Mouse (Mus musculus) limb, embryonic 14.5 days (tissue): ENCODE data around the gene Ptprc. TPM values are rescaled to one million over a fixed set of nuclear protein-coding genes. Genes with fewer than 3 reads are reported as not detected.

Experiments
- ATAC-seq: fragments of 200-750 bp; cut with Nextera tagmentation; 2 replicates; pipeline ENCODE4 v1.8.0; 2017; ENCODE audit warnings: low read depth, moderate number of reproducible peaks, moderate TSS enrichment; ENCODE audit not compliant: low FRiP score
- DNase-seq: peaks from one replicate; pipeline ENCODE4 v3.0.0-alpha.2; 2015; ENCODE audit warnings: low spot score
- H3K27ac ChIP-seq: fragments of 300-500 bp; sonication (generic); replicated peaks from 2 replicates; pipeline ENCODE4 v1.5.1; 2014; ENCODE audit warnings: low read depth, mild to moderate bottlenecking, low read length, moderate library complexity, mixed read lengths
- H3K27me3 ChIP-seq: fragments of 300-500 bp; sonication (generic); 2 replicates; pipeline ENCODE4 v1.6.1; 2014; ENCODE audit warnings: low read length, mixed read lengths; ENCODE audit not compliant: control insufficient read depth, insufficient read depth
- H3K36me3 ChIP-seq: fragments of 300-500 bp; sonication (generic); 2 replicates; pipeline ENCODE4 v1.6.1; 2014; ENCODE audit warnings: mild to moderate bottlenecking, low read length, moderate library complexity, mixed read lengths; ENCODE audit not compliant: control insufficient read depth, insufficient read depth
- H3K4me1 ChIP-seq: fragments of 300-500 bp; sonication (generic); 2 replicates; pipeline ENCODE4 v1.6.1; 2014; ENCODE audit warnings: antibody characterized with exemption, low read length, mixed read lengths; ENCODE audit not compliant: control insufficient read depth, insufficient read depth
- H3K4me2 ChIP-seq: fragments of 300-500 bp; sonication (generic); replicated peaks from 2 replicates; pipeline ENCODE4 v1.6.1; 2014; ENCODE audit warnings: low read depth, mild to moderate bottlenecking, low read length, moderate library complexity; ENCODE audit not compliant: severe bottlenecking
- H3K4me3 ChIP-seq: fragments of 300-500 bp; sonication (generic); replicated peaks from 2 replicates; pipeline ENCODE4 v1.5.1; 2014; ENCODE audit warnings: low read length
- H3K9ac ChIP-seq: fragments of 300-500 bp; sonication (generic); 2 replicates; pipeline ENCODE4 v1.6.1; 2014; ENCODE audit warnings: mild to moderate bottlenecking, low read depth, low read length, moderate library complexity; ENCODE audit not compliant: severe bottlenecking
- H3K9me3 ChIP-seq: fragments of 300-500 bp; sonication (generic); 2 replicates; pipeline ENCODE4 v1.6.1; 2016; ENCODE audit warnings: low read length; ENCODE audit not compliant: control insufficient read depth
- POLR2A ChIP-seq: fragments of 200-500 bp; IDR thresholded peaks from 2 replicates; pipeline ENCODE4 v1.8.0; 2012; ENCODE audit warnings: inconsistent platforms, mild to moderate bottlenecking, moderate library complexity, borderline replicate concordance; ENCODE audit not compliant: insufficient read depth, insufficient read length; ENCODE audit errors: extremely low read depth
- WGBS: fragments of 180-500 bp; shearing (Covaris S2); extraction: QIAGEN DNeasy Blood & Tissue Kit; methylation state at CpG from one replicate; pipeline ENCODE4 v1.1.7; 2014; 5-methylcytosine and 5-hydroxymethylcytosine counted together
- polyA plus RNA-seq, 2 experiments: library from polyadenylated mRNA; depleted of rRNA in 1 of 2; stranded (reverse) in 1 of 2; unstranded in 1 of 2; fragments of >200 nt; fragmentation: Nextera tagmentation in 1 of 2; extraction: Ambion mirVana in 1 of 2; gene quantifications; 2 replicates each; pipeline versions ENCODE4 v1.2.1 to v1.2.3; 2012 to 2014

Ptprc gene
- polyA plus RNA-seq, 2 experiments = 3.2 to 4.5 TPM

GRCm38 (mm10) chr1:138022918-138023295 lies 152.6 kb downstream of the Ptprc start:
- DNase-seq (no peak), ATAC-seq (no peak)
- H3K27me3 ChIP-seq = no peaks in the 10 kb centered on the region
- peaks cover 12% of the 10 kb centered on the region for H3K4me1 ChIP-seq
- no peaks in the 10 kb centered on the region for H3K9me3 ChIP-seq
- H3K4me2 ChIP-seq = no peak overlapping the region
- H3K4me3 ChIP-seq = no peak overlapping the region
- TF ChIP-seq POLR2A = no peak
- H3K36me3 ChIP-seq = no peaks in the 10 kb centered on the region
- H3K27ac ChIP-seq = no peak overlapping the region; the same call in 1 of the 2 replicates
- H3K9ac ChIP-seq = no peak overlapping the region
- 16% methylated on average over 3 of the region's 3 CpGs for WGBS

- H3K4me3 ChIP-seq = no peak overlapping the region
- no peaks in the 10 kb centered on the region for H3K27me3 ChIP-seq
- no peaks in the 10 kb centered on the region for H3K9me3 ChIP-seq
- WGBS = 33% methylated on average over 11 of the region's 11 CpGs
- H3K27ac ChIP-seq = no peak overlapping the region; the same call in 1 of the 2 replicates
- H3K4me2 ChIP-seq = no peak overlapping the region
- no peak overlapping the region for H3K9ac ChIP-seq
- peak; percentile 60; the same call in 1 of the 2 replicates for ATAC-seq
- H3K36me3 ChIP-seq = no peaks in the 10 kb centered on the region
- peaks cover 12% of the 10 kb centered on the region for H3K4me1 ChIP-seq
- no peak for TF ChIP-seq POLR2A
- peak; percentile 58 for DNase-seq
These were observed 153.3 kb downstream of the Ptprc start for GRCm38 (mm10) chr1:138021962-138022917.

Other genes starting within 250 kb of the Ptprc start
- 0.06 TPM in 1 of 2 replicates, not detected in the other for gene Atp6v1g3, start 98.0 kb upstream of the Ptprc start, polyA plus RNA-seq (2012; rRNA removed)
- not detected in 2 replicates for gene Atp6v1g3, start 98.0 kb upstream of the Ptprc start, polyA plus RNA-seq (2014; fragmentation: Nextera tagmentation; extraction: Ambion mirVana)